Mouse (Mus musculus) stomach, postnatal 0 days (tissue): ENCODE data around the gene Adgrf1. TPM values are rescaled to one million over a fixed set of nuclear protein-coding genes. Genes with fewer than 3 reads are reported as not detected.

ENCODE experiments used
- ATAC-seq: fragments of 200-750 bp; cut with Nextera tagmentation; 2 replicates; pipeline ENCODE4 v1.8.0; 2017; ENCODE audit not compliant: low FRiP score, low TSS enrichment
- DNase-seq: peaks from one replicate; pipeline ENCODE4 v3.0.0-alpha.2; 2016; ENCODE audit warnings: low spot score
- H3K27ac ChIP-seq: fragments of 300-500 bp; sonication (generic); replicated peaks from 2 replicates; pipeline ENCODE4 v1.5.1; 2014; ENCODE audit warnings: mild to moderate bottlenecking, control low read depth
- H3K27me3 ChIP-seq: fragments of 300-500 bp; sonication (generic); 2 replicates; pipeline ENCODE4 v1.6.1; 2014; ENCODE audit warnings: low read length; ENCODE audit not compliant: control insufficient read depth, insufficient read depth
- H3K36me3 ChIP-seq: fragments of 300-500 bp; sonication (generic); 2 replicates; pipeline ENCODE4 v1.6.1; 2014; ENCODE audit warnings: low read length, mixed read lengths; ENCODE audit not compliant: control insufficient read depth, insufficient read depth
- H3K4me1 ChIP-seq: fragments of 300-500 bp; sonication (generic); replicated peaks from 2 replicates; pipeline ENCODE4 v1.6.1; 2014; ENCODE audit warnings: antibody characterized with exemption; ENCODE audit not compliant: control insufficient read depth, insufficient read depth
- H3K4me2 ChIP-seq: fragments of 300-500 bp; sonication (generic); replicated peaks from 2 replicates; pipeline ENCODE4 v1.6.1; 2014; ENCODE audit warnings: low read depth, mild to moderate bottlenecking, control low read depth, moderate library complexity
- H3K4me3 ChIP-seq: fragments of 300-500 bp; sonication (generic); 2 replicates; pipeline ENCODE4 v1.5.1; 2014; ENCODE audit warnings: low read depth, low read length, control low read depth
- H3K9ac ChIP-seq: fragments of 300-500 bp; sonication (generic); 2 replicates; pipeline ENCODE4 v1.6.1; 2014; ENCODE audit warnings: mild to moderate bottlenecking, low read length, control low read depth, mixed read lengths
- H3K9me3 ChIP-seq: fragments of 300-500 bp; sonication (generic); 2 replicates; pipeline ENCODE4 v1.6.1; 2016; ENCODE audit warnings: low read length; ENCODE audit not compliant: control insufficient read depth
- CTCF ChIP-seq: IDR thresholded peaks from 2 replicates; pipeline ENCODE4 v1.5.1; 2016; ENCODE audit warnings: antibody characterized with exemption, low read depth, mild to moderate bottlenecking, moderate library complexity
- EP300 ChIP-seq: optimal IDR thresholded peaks from 2 replicates; pipeline ENCODE3; 2016; ENCODE audit warnings: antibody characterized with exemption
- WGBS: fragments of 180-500 bp; shearing (Covaris S2); extraction: QIAGEN DNeasy Blood & Tissue Kit; methylation state at CpG from one replicate; pipeline ENCODE4 v1.1.7; 2014; 5-methylcytosine and 5-hydroxymethylcytosine counted together
- polyA plus RNA-seq: library from polyadenylated mRNA; unstranded; fragments of >200 nt; fragmentation: Nextera tagmentation; extraction: Ambion mirVana; gene quantifications from 2 replicates; pipeline ENCODE4 v1.2.1, GENCODE M21; 2015

Adgrf1 gene
- polyA plus RNA-seq, 1 experiment from 2014 or later: 0.17 TPM

DNA sequence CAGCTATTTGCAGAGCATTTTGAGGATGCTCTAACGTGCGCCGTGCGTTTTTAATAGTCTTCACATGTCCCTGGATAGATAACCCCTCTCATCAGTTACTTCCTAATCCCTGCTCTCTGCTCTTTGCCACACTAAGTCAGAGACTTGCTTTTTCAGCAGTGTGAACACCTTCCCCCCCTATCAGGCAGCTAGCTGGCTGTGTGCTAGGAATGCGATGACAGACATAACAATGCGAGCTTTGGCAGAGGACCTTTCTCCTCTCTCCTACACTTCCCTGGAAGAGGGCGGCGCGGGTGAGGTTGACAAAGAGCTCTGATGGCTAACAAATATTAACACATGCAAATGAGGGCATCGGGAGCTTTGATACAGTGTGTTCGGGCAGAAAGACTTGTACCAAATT, 92.2 kb downstream of the Adgrf1 start:
- WGBS: 45% methylated on average over 11 of the region's 11 CpGs
- H3K27ac ChIP-seq: no peak overlapping the region
- ATAC-seq: no peak
- H3K9ac ChIP-seq: no peak overlapping the region
- H3K4me3 ChIP-seq: no peak overlapping the region
- H3K36me3 ChIP-seq: no peaks in the 10 kb centered on the region
- H3K4me1 ChIP-seq: no peaks in the 10 kb centered on the region
- DNase-seq: no peak
- no peak overlapping the region for H3K4me2 ChIP-seq
- TF ChIP-seq EP300: no peak
- no peak for TF ChIP-seq CTCF
- H3K9me3 ChIP-seq: no peaks in the 10 kb centered on the region
- no peaks in the 10 kb centered on the region for H3K27me3 ChIP-seq

DNA sequence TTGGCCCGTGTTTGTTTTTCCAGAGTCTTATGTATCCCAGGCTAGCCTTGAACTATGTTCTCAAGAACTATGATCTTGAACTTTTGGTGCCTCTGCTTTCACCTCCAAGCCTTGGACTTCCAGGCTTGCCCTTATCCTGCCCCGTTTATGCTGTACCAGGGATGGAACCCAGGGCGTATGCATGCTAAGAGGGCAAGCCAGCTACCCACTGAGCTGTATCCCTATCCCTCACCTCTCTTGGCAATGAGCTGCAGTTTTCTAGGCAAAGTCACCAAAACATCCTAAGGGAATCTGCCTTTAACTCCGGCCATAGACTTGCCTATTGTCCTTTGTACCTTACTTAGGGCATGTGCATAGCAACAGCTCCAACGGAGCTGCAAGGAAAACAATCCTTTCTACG, 92.8 kb downstream of the Adgrf1 start:
- Histone ChIP-seq H3K4me3 (no peak overlapping the region), H3K4me2 (no peak overlapping the region)

DNA sequence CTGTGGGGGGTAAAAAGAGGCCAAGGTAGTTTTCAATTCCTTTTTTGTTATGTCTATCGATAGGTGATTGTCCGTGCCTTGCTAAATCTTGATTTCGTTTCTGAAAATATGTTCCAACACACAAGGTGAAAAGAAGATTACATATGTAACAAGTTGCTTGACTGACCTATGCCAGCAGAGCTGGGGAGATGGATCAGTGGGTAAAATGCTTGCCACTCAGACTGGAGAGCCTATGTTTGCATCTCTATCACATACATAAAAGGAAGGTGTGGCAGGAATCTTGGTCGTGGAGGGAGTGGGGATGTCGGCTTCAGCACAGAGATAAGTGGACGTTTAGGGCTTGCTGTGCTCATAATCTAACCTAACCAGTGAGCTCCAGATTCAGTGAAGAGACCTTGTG, 93.8 kb downstream of the Adgrf1 start:
- no peak for ATAC-seq
- 50% methylated on average over 6 of the region's 6 CpGs for WGBS

More for the DNA sequence above, 92.8 kb downstream of the Adgrf1 start:
- ATAC-seq: no peak
- H3K36me3 ChIP-seq: no peaks in the 10 kb centered on the region
- WGBS: 58% methylated on average over 6 of the region's 6 CpGs
- TF ChIP-seq CTCF: no peak
- TF ChIP-seq EP300: no peak
- H3K27ac ChIP-seq: no peak overlapping the region
- no peaks in the 10 kb centered on the region for H3K9me3 ChIP-seq
- no peak for DNase-seq
- no peaks in the 10 kb centered on the region for H3K27me3 ChIP-seq
- no peaks in the 10 kb centered on the region for H3K4me1 ChIP-seq
- no peak overlapping the region for H3K9ac ChIP-seq

DNA sequence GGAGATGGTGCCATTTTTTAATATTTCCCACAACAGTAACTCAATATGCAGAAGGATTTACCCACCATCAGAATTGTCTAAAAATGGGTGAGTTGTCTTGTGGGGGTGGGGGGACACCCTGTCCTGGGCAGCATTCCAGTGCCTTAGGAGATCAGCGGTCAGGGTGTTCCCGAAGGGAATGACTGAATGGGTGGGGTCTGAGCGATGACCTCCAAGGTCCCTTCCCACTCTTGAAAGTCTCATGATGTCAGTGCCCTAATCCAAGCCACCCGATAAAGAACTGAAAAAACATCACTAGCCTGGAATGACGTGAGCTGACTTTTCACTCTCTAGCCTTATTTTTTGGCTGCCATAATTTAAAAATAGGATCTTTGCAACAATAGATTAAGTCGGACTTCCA, 95.2 kb downstream of the Adgrf1 start:
- WGBS: 72% methylated on average over 6 of the region's 6 CpGs
- H3K9me3 ChIP-seq: no peaks in the 10 kb centered on the region
- no peak overlapping the region for H3K27ac ChIP-seq

More for the DNA sequence above, 93.8 kb downstream of the Adgrf1 start:
- H3K27ac ChIP-seq: no peak overlapping the region
- no peaks in the 10 kb centered on the region for H3K27me3 ChIP-seq
- H3K36me3 ChIP-seq: no peaks in the 10 kb centered on the region
- no peak overlapping the region for H3K4me3 ChIP-seq
- TF ChIP-seq EP300 (no peak), CTCF (no peak)
- H3K9ac ChIP-seq: no peak overlapping the region
- H3K4me2 ChIP-seq: no peak overlapping the region
- no peaks in the 10 kb centered on the region for H3K9me3 ChIP-seq
- H3K4me1 ChIP-seq: no peaks in the 10 kb centered on the region
- no peak for DNase-seq

DNA sequence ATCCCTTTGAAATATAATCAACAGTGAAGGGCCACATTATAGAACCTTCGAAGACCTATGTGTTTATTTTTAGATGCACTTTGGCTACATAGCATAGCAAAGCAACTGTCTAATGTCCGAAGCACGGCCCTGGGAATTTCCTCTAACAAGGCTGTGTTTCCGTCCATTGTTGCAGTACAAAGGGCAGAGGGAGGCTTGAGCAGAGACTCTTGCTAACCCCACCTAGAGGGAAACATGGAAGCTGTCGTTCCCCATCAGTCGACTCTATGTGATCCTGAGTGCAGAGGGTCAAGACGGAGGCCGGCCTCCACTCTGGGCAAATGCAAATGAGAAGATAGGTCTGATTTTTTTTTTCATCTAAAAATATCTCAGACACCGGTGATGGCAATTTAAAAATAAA, 96.4 kb downstream of the Adgrf1 start:
- no peak for ATAC-seq
- Histone ChIP-seq H3K9ac (no peak overlapping the region), H3K36me3 (no peaks in the 10 kb centered on the region), H3K4me2 (no peak overlapping the region), H3K4me3 (no peak overlapping the region), H3K27me3 (no peaks in the 10 kb centered on the region), H3K9me3 (no peaks in the 10 kb centered on the region), H3K27ac (no peak overlapping the region), H3K4me1 (no peaks in the 10 kb centered on the region)
- 65% methylated on average over 9 of the region's 9 CpGs for WGBS
- DNase-seq: no peak
- TF ChIP-seq EP300 (no peak), CTCF (0 out of 2 replicates have a peak, but pooled peaks have one; percentile 3)

More for the DNA sequence above, 95.2 kb downstream of the Adgrf1 start:
- Histone ChIP-seq H3K4me3 (no peak overlapping the region), H3K36me3 (no peaks in the 10 kb centered on the region), H3K4me2 (no peak overlapping the region), H3K27me3 (no peaks in the 10 kb centered on the region), H3K4me1 (no peaks in the 10 kb centered on the region), H3K9ac (no peak overlapping the region)
- no peak for TF ChIP-seq CTCF
- TF ChIP-seq EP300: no peak
- no peak for DNase-seq
- no peak for ATAC-seq

DNA sequence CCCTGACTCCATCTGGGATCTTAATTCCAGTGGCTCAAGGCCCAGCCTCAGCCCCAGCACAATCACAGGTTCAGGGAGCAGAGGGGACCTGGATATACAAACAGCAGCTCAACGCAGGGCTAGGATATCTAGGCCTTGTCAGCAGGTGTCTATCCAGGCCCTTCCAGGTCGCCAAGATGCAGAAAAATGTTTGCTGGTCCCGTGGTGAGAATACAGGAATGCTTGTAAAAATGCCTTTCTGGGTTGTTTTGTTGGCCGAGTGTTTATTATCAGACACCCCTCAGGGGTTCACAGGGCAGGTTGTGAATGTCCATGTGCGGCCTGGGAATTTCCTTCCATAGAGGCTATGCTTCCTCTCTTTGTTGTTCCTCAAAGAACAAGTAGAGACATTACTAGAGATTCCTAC, 98.0 kb downstream of the Adgrf1 start:
- H3K36me3 ChIP-seq: no peaks in the 10 kb centered on the region
- TF ChIP-seq CTCF (no peak), EP300 (no peak)
- no peak overlapping the region for H3K4me3 ChIP-seq
- H3K4me2 ChIP-seq: no peak overlapping the region
- H3K9me3 ChIP-seq: no peaks in the 10 kb centered on the region
- WGBS: 45% methylated on average over 5 of the region's 5 CpGs
- H3K9ac ChIP-seq: no peak overlapping the region
- DNase-seq (no peak), ATAC-seq (no peak)
- H3K27me3 ChIP-seq: no peaks in the 10 kb centered on the region
- no peaks in the 10 kb centered on the region for H3K4me1 ChIP-seq
- no peak overlapping the region for H3K27ac ChIP-seq

DNA sequence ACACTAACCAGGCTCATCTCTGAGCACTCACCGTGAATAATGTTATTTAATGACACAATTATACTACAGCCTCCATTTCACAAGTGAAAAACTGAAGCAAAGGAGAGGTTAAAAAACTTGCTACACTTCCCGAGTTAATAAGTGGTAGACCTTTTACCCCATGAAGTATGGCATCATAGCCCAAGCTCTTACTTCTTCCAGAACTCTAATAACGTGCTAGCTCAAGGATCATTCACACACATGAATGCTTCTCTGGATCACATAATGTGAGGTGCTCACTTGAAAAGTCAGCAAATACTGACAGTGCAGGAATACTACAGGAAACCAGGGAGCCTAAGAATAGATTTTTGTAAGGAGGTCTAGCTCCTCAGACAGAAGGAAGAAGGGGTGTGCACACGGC, 102.5 kb downstream of the Adgrf1 start:
- ATAC-seq (no peak), DNase-seq (no peak)
- Histone ChIP-seq H3K27ac (no peak overlapping the region), H3K9me3 (no peaks in the 10 kb centered on the region), H3K4me3 (no peak overlapping the region), H3K27me3 (no peaks in the 10 kb centered on the region), H3K36me3 (no peaks in the 10 kb centered on the region), H3K9ac (no peak overlapping the region), H3K4me2 (no peak overlapping the region), H3K4me1 (no peaks in the 10 kb centered on the region)
- 65% methylated on average over 4 of the region's 4 CpGs for whole genome bisulfite sequencing
- TF ChIP-seq CTCF (no peak), EP300 (no peak)
